Mouse (Mus musculus) thymus, postnatal 14 days (tissue): Measurements from ENCODE around the gene Meis2.

Experiments used
- DNase-seq: peaks from one replicate; pipeline ENCODE4 v3.0.0; 2021

Gene Meis2

DNA sequence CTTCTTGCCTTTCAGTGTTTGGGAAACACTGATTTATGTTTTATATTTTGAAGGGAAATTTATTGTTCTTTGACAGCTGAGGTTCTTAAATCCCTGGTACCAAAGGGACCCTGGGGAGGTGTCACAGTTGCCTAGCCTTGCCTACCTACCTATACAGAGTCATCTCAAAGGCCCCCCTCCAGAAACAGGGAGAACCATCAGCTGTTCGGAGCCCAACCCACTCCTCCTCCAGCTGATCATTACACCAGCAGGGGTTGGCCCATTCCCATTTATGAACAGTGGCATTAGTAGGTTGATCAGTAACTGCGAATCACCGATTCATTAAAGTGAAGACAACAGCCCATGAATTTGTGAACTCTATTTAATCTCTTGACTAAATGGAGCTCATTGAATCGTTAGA lies 176.4 kb downstream of the Meis2 start:
- DNase-seq, result no peak

- no peak for DNase-seq
These were observed 177.1 kb downstream of the Meis2 start for GRCm38 (mm10) chr2:115888336-115889077.

GRCm38 (mm10) chr2:115887631-115888030 lies 178.0 kb downstream of the Meis2 start:
- DNase-seq, result no peak

DNA sequence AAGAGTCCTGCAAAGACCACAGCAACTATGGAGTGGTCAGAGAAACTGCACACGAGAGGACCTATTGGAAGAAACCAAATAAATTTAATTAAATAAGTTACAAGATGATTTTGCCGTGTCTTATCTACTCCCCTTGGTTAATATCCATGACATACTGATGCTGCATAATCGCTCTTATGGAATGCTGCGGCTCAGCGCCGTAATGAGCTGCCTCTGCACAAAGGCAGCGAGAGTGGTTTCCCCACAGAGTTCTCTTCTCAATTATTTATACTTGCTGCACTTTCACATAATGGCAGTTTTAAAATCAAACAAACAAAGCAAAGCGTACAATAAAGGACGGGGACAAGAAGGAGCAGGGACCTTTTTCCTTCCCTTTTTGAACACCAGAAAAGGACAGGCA lies 181.5 kb downstream of the Meis2 start:
- DNase-seq, result no peak

DNA sequence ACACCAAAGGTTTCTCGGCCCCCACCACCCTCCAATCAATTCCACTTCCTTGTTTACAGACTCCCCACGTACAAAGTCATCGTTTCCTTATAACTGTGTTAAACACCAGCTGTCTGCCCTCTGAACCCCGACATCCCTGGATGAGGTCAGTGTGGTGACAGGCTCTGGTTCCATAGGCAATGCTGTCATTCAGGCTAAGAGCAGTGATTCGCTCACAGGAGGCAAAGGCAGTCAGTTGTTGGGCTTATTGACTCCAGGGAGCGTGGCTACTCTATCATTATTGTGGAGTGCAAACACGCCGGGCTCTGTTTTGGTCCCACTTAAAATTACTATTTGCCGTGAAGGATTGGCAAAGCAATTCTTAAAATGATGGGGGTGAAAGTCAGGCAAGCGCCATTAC lies 182.1 kb downstream of the Meis2 start:
- no peak for DNase-seq

- no peak for DNase-seq
These were observed 189.7 kb downstream of the Meis2 start for GRCm38 (mm10) chr2:115875802-115876531.

GRCm38 (mm10) chr2:115872851-115873250 lies 192.8 kb downstream of the Meis2 start:
- DNase-seq, result no peak

DNA sequence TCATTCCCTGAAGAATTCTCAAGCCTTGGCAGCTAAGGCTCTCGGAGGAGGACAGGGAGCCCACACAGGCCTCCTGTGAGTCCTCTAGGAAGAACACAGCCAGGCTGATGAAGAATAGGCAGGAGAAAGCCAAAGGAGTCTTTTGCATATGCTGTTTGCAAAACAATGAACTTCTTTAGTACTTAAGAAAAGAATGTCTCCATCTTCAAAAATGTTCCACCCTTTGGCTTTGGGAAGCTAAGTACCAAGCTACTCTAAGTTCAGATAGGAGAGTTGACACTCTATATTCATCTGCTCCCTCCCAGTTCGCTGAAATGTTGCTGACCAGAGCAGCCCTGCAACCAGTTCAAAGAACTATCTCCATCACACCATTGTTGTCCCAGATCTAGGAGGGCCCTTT lies 195.7 kb downstream of the Meis2 start:
- DNase-seq, result no peak

- DNase-seq, result no peak
These were observed 204.9 kb downstream of the Meis2 start for GRCm38 (mm10) chr2:115860600-115861347.

- DNase-seq, result no peak
These were observed 205.5 kb downstream of the Meis2 start for GRCm38 (mm10) chr2:115860141-115860480.

- no peak for DNase-seq
These were observed 206.1 kb downstream of the Meis2 start for GRCm38 (mm10) chr2:115859371-115860140.

GRCm38 (mm10) chr2:115858927-115859326 lies 206.7 kb downstream of the Meis2 start:
- DNase-seq, result no peak

DNA sequence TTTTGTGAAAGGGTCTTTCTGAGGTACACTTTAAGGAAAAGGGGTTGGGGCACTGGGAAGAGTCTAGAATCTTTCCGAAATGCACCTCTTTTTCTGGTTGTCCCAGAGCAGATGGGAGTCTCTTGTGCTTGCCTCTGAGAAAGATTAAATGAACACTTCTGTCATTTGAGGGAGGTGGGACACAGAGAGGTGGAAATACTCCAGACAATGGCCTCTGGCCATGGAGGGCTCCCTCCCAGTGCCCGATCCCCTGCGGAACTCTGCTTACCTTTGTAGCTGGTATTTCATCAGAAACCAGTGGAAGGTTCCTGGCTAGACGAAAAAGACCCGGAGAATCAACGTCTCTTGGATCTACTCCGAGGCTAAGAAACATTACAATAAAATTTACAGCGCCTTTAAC lies 207.4 kb downstream of the Meis2 start:
- no peak for DNase-seq

DNA sequence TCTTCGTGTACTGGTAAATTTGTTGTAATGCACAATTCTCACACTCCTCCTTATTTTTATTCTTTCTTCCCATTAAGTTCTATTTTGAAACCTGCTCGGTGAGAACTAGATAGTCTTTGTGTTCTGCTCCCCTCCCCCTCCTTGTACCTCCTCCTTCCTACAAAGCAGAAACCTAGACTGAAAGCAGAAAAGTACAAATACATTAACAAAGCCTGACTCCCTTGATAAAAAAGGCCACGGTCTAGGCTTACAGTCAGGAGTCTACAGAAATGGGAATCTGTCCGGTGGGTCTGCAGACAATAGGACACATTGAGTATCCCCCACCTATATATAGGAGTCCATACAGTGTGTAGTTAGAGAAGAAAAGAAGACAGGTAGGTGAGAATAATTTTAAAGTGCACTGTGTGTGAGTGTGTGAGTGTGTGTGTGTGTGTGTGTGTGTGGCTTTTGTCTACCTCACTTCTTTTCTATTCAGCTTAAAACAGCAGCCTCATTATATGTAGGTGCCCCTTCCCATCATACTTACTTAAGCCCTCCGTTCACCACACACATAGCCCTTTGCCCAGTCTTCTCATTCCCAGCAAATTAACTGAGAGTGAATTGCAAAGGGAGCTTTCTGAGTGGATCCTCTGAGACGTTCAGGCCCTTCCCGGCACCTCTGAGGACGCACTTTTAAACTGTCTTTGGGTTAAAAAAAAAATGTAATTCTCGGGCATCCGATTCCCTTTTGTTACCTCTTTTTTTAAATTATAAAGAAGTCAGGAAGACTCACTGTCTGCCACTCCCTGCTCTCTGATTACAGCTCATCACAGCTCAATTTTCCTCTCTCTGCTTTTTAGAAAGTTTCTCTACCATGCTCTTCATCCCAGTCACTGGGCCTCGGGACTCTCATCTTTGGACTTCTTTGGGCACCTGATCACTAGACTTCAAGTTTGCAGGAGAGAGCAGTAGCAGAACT lies 208.2 kb downstream of the Meis2 start:
- no peak for DNase-seq

DNA sequence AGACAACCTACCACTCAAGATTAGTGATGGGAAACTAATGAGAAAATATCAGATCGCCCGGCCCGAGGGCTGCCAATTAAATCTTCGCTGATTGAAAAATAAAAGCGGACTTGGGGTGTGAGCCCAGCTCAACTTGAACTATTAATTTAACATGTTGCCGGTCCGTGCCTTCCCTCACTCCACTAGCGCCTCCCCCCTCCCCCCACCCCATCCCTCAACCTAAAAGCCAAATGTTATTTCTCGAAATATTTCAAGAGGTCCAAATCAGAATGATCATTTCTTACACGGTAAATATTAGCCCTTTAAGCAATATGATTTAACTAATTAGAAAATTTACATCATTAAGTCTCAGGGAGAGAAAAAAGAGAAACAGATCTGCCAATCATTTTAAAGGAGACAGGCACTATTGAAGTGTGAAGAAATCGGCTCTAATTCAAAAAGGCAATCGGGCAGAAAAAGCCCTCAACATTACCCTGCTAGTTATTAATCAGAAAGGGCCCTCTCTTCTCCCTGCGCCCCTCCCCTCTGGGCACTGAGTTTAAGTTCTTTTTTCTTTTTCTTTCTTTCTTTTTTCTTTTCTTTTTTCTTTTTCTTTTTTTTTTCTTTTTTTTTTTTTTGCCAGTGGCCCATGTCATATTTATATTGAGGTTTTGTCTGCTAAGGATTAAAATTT lies 209.1 kb downstream of the Meis2 start:
- DNase-seq, result no peak

DNA sequence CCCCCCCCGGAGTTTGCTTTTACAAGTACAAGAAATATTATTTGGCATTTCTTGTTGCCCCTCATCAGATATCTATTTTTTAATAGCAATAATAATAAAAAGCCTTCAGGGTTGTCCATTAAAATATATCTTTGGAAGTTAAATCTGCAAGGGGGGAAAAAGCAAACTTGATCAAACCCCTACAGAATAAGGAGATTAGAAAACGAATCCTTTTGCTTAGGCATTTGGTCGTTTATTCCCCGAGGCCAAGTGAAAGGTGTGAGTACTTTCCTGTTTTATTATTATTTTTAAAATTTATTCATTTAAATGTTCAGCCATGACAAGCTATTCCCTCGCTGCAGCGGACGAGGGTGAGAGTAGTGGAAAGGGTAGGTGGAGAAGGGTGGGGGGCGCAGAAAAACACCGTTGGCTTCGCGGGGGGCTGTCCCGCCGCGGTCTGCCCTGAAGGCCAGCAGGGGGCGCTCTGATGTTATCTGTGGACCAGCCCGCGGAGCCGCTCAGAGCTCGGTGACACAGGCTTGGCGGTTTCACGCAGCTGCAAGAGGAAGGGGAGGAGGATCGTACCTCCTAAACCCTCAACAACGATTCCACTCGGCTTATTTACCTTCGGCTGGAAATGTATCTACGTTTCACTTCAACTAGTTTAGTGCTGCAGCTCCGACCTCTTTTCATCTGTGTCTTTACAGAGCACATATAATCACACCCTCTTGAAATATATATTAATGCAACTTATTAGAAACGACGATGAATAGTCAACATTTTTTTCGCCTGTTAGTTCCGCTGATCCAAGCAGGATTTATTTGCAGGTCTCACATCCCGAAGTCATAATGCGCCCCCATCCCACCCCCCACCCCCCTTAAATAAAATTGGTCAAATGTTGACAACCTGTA lies 209.9 kb downstream of the Meis2 start:
- peak; percentile 70 for DNase-seq

DNA sequence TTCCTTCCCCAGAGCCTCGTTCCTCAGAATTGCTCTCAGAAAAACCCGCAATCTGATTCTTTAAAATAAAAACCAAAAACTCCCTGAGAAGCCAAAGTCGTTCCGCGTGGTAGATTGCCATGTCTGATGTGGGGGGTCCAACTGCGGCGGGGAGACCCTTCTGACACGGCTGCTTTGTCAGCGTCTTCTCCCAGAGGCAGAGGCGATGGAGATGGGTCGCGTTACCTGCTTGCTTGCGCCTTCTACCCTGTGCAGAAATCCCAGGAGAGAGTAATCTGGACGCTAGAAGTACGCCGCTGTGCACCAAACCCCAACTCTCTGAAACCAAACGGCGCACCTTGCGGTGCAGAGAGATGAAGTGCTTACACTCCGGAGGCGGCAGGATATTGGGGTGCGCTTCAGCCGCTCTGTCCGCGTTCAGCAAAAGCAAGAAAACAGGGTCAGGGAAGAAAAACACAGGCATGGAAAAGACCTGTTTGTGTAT lies 210.8 kb downstream of the Meis2 start:
- DNase-seq, result no peak

DNA sequence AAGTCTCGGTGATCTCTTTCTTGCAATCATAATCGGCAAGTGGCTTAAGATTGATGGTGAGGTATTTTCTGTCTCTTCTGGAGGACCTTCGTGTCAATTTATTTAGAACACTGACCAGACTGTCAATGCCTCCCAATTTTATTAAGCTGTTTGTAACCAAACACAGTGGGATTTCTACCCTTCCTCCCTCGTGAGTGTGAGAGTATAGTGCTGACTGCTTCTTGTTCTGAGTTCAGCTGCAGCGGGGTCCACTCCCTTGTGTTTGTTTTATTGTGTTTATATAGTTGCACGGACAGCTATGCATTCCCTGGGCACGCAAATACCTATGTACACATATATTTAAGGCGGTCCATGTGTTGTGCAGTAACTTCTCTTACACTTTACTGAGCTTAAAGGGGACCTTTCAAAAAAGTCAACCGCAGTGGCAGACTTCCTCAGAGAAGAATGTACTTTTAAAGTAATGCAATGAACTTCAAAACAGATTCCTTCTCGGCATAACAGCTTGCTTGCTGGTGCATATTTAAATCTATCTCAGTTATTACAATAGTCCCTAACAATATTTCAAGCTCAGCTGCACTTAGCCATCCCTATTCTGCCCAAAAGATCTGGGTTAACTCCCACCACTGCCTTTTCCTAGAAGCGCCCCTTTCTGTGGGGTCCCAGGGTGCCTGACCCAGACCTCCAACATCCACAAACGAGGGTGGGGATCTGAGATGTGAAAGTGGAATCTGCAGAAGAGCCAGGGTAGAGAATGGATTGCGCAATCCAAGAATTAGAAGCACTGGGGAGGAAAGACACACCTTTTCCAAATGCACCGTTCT lies 211.4 kb downstream of the Meis2 start:
- DNase-seq, result no peak

DNA sequence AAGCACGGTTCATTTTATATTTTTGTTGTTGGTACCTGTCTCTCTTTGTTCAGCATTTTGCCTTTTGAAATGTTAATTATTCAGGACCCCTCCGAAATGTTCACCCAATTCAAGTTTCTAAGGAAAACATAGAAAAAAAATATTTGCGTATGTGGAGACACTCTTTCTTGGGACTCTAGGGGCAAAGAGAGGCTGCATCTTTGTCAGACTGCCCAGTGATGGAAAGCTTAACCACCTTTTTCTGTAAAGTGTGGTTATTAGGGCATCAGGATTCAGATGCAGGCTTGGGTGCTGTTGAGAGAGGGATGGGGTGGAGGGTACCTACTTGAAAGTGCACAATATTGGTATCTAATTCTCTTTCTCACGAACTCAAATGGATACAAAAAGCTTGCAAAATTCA lies 212.4 kb downstream of the Meis2 start:
- DNase-seq, result no peak
